In the genomic region with DNA sequence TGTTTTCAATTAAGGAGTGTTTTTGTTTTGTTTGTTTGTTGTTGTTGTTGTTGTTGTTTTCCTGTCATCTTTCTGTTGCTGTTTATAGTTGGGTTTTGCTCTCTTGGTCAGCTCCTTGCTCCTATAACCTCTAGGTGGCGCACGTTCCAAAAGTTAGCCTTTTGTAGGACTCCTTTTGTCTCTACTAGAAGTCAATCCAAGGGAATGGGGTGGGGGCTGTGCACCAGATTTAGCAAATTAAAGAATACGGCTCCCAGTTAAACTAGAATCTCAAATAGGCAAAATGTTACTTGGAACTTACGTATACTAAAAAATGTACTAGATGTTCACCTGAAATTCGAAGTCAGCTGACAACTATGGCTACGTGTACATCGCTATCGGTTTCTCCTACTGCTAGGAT, we compare ENCODE assay signal across 9 mouse cellular contexts. TPM values are rescaled to one million over a fixed set of nuclear protein-coding genes. Genes with fewer than 3 reads are reported as not detected.
A peak's percentile ranks its signal among the peaks of the same experiment; 100 is the strongest.
DNase-seq lines count a peak whose midpoint lies in the region.
"Had no signal": no experiment of that assay in that cellular context is flagged by ENCODE, and none has a peak within 500 bp of the region (broad histone marks: within the 10 kb centered on the region; RNA-seq: fewer than 3 reads in every experiment).

No protein-coding gene starts in this region.

- DNase-seq in cerebellum, postnatal 14 days, result peak; percentile 52 to 66
- no peak for DNase-seq in cerebellum, adult 9-11 months
- DNase-seq in right cerebral cortex, adult 2 months (ENCODE audit: low spot score in 2 of 2), result peak; percentile 15 to 34
- DNase-seq in right cerebral cortex, postnatal 10 days (ENCODE audit: low spot score in 2 of 2), result no peak
- peak; percentile 18 for DNase-seq in hindlimb bud, embryonic 11.5 days (ENCODE audit: extremely low spot score, low read depth, low spot score)
- peak; percentile 27 for DNase-seq in thymus, postnatal 0 days (ENCODE audit: low spot score)
- DNase-seq in cerebellum, adult 11-12 months, result no peak
- DNase-seq in right cerebral cortex, postnatal 25 days, result no peak

RNA-seq across cellular contexts. Expression of a gene that starts 47.7 kb away (rescaled TPM):
- polyA plus RNA-seq in thymus, postnatal 0 days (2015; fragmentation: Nextera tagmentation; extraction: Ambion mirVana), result not detected in 2 replicates

RNA-seq across cellular contexts. Expression of a gene that starts 48.7 kb away (rescaled TPM):
- polyA plus RNA-seq in thymus, postnatal 0 days (2015; fragmentation: Nextera tagmentation; extraction: Ambion mirVana), result 19.4 and 23.5 TPM in 2 replicates

RNA-seq across cellular contexts. Expression of a gene that starts 55.4 kb away (rescaled TPM):
- 13.4 and 15.6 TPM in 2 replicates for polyA plus RNA-seq in thymus, postnatal 0 days (2015; fragmentation: Nextera tagmentation; extraction: Ambion mirVana)
- polyA plus RNA-seq: Patski had no signal

Comparison
In these comparisons a context has a peak if more than half of its experiments do, and no peak if none do; other contexts are left out.
1. DNase-seq: peak in cerebellum, postnatal 14 days (2 of 2), right cerebral cortex, adult 2 months (2 of 2), hindlimb bud, embryonic 11.5 days (single experiment) and thymus, postnatal 0 days (single experiment); none in cerebellum, adult 9-11 months (single experiment), right cerebral cortex, postnatal 10 days (0 of 2), cerebellum, adult 11-12 months (single experiment) and right cerebral cortex, postnatal 25 days (single experiment).